Mouse (Mus musculus): ENCODE data around the gene 2610528A11Rik. TPM values are rescaled to one million over a fixed set of nuclear protein-coding genes. Genes with fewer than 3 reads are reported as not detected.
"Not testable (repeated sequence)": the region's sequence is repeated elsewhere in the genome, so short reads cannot be mapped to it uniquely, and the experiment has no call there.

2610528A11Rik gene
- total RNA-seq (2021): 1 to 10 TPM in 1 of 2 experiments, under 1 TPM in 1; 0.71 to 1.2 TPM
- long read RNA-seq, experiment 1, partial matches to known transcripts: 0 of 1 reads
- long read RNA-seq, experiment 1, other reads (novel, unspliced or antisense): 1 of 1 reads
- long read RNA-seq, experiment 2: 0 reads

- no peak within 1 kb of the TSS for H3K4me3 ChIP-seq
- no peak for TF ChIP-seq CTCF (conservative IDR thresholded peaks at IDR 0.05)
- no peak within 1 kb of the TSS for H3K27ac ChIP-seq
- no peak for DNase-seq (ENCODE audit: low spot score in 2 of 2)
These were observed at the start of gene 2610528A11Rik for GRCm38 (mm10) chr14:37113922-37114321. TSS of gene 2610528A11Rik (minus strand) at chr14:37114022.

GRCm38 (mm10) chr14:37163277-37163956, 49.6 kb upstream of the 2610528A11Rik start:
- no peak overlapping the region for H3K27ac ChIP-seq
- no peak for DNase-seq (ENCODE audit: low spot score in 2 of 2)
- H3K4me3 ChIP-seq: no peak overlapping the region
- no peak for TF ChIP-seq CTCF (conservative IDR thresholded peaks at IDR 0.05)

GRCm38 (mm10) chr14:37154391-37154790, 40.6 kb upstream of the 2610528A11Rik start:
- H3K4me3 ChIP-seq: no peak overlapping the region
- DNase-seq (ENCODE audit: low spot score in 2 of 2): no peak
- no peak for TF ChIP-seq CTCF (conservative IDR thresholded peaks at IDR 0.05)

GRCm38 (mm10) chr14:37139051-37139710, 25.4 kb upstream of the 2610528A11Rik start:
- H3K27ac ChIP-seq: no peak overlapping the region
- H3K4me3 ChIP-seq: no peak overlapping the region
- no peak for TF ChIP-seq CTCF (conservative IDR thresholded peaks at IDR 0.05)
- no peak for DNase-seq (ENCODE audit: low spot score in 2 of 2)

More at GRCm38 (mm10) chr14:37154391-37154790, 40.6 kb upstream of the 2610528A11Rik start:
- no peak overlapping the region for H3K27ac ChIP-seq

GRCm38 (mm10) chr14:37137596-37137995, 23.8 kb upstream of the 2610528A11Rik start:
- peak; percentile 26; the same call in 1 of the 2 replicates for TF ChIP-seq CTCF (conservative IDR thresholded peaks at IDR 0.05)
- not testable (repeated sequence) for H3K4me3 ChIP-seq; H3K27ac ChIP-seq; DNase-seq (ENCODE audit: low spot score in 2 of 2)

- no peak for TF ChIP-seq CTCF (conservative IDR thresholded peaks at IDR 0.05)
- Histone ChIP-seq H3K4me3 (peak overlapping the region; percentile 84; the same call in 1 of the 2 replicates), H3K27ac (peak overlapping the region; percentile 84; the same call in 1 of the 2 replicates)
These were observed 22.3 kb upstream of the 2610528A11Rik start for GRCm38 (mm10) chr14:37136110-37136509.

GRCm38 (mm10) chr14:37135671-37136070, 21.8 kb upstream of the 2610528A11Rik start:
- H3K4me3 ChIP-seq: peak overlapping the region; percentile 84
- DNase-seq (ENCODE audit: low spot score in 2 of 2): no peak
- H3K27ac ChIP-seq: peak overlapping the region; percentile 84
- no peak for TF ChIP-seq CTCF (conservative IDR thresholded peaks at IDR 0.05)

More at GRCm38 (mm10) chr14:37136110-37136509, 22.3 kb upstream of the 2610528A11Rik start:
- DNase-seq (ENCODE audit: low spot score in 2 of 2): no peak

- TF ChIP-seq CTCF (conservative IDR thresholded peaks at IDR 0.05): no peak; the same call in 1 of the 2 replicates
- peak; percentile 98 to 99 for DNase-seq (ENCODE audit: low spot score in 2 of 2)
These were observed 21.3 kb upstream of the 2610528A11Rik start, which contains the start of gene Ghitm for GRCm38 (mm10) chr14:37135127-37135593. TSS of gene Ghitm (minus strand) at chr14:37135272.

GRCm38 (mm10) chr14:37134304-37135126, 20.7 kb upstream of the 2610528A11Rik start:
- no peak for DNase-seq (ENCODE audit: low spot score in 2 of 2)
- H3K27ac ChIP-seq: peak overlapping the region; percentile 84
- no peak for TF ChIP-seq CTCF (conservative IDR thresholded peaks at IDR 0.05)
- H3K4me3 ChIP-seq: peak overlapping the region; percentile 84

More at GRCm38 (mm10) chr14:37135127-37135593, 21.3 kb upstream of the 2610528A11Rik start, which contains the start of gene Ghitm:
- H3K4me3 ChIP-seq: peak within 1 kb of the TSS; percentile 84
- peak within 1 kb of the TSS; percentile 84 for H3K27ac ChIP-seq

- TF ChIP-seq CTCF (conservative IDR thresholded peaks at IDR 0.05): peak; percentile 90
- peak; percentile 53 to 56 for DNase-seq (ENCODE audit: low spot score in 2 of 2)
- H3K27ac ChIP-seq: no peak overlapping the region
- no peak overlapping the region for H3K4me3 ChIP-seq
These were observed 13.8 kb upstream of the 2610528A11Rik start for GRCm38 (mm10) chr14:37127652-37128051.

GRCm38 (mm10) chr14:37119233-37119632, 5.4 kb upstream of the 2610528A11Rik start:
- DNase-seq (ENCODE audit: low spot score in 2 of 2): no peak
- no peak overlapping the region for H3K4me3 ChIP-seq

GRCm38 (mm10) chr14:37112931-37113330, 891 bp downstream of the 2610528A11Rik start:
- no peak for DNase-seq (ENCODE audit: low spot score in 2 of 2)
- Histone ChIP-seq H3K4me3 (no peak overlapping the region), H3K27ac (no peak overlapping the region)
- no peak for TF ChIP-seq CTCF (conservative IDR thresholded peaks at IDR 0.05)

More at GRCm38 (mm10) chr14:37119233-37119632, 5.4 kb upstream of the 2610528A11Rik start:
- no peak overlapping the region for H3K27ac ChIP-seq
- TF ChIP-seq CTCF (conservative IDR thresholded peaks at IDR 0.05): no peak
